Mouse (Mus musculus) kidney, postnatal 0 days (tissue): Measurements from ENCODE around the gene Arl6ip4. TPM values are rescaled to one million over a fixed set of nuclear protein-coding genes. Genes with fewer than 3 reads are reported as not detected.

ENCODE experiments used
- ATAC-seq: fragments of 200-750 bp; cut with Nextera tagmentation; replicated peaks from 2 replicates; pipeline ENCODE4 v1.8.0; 2017; ENCODE audit warnings: low read depth, moderate number of reproducible peaks, moderate TSS enrichment, moderate library complexity; ENCODE audit not compliant: low FRiP score
- DNase-seq: peaks from one replicate; pipeline ENCODE4 v3.0.0-alpha.2; 2016; ENCODE audit warnings: low spot score
- H3K27ac ChIP-seq: fragments of 300-500 bp; sonication (generic); 2 replicates; pipeline ENCODE4 v1.5.1; 2014; ENCODE audit warnings: mild to moderate bottlenecking
- H3K27me3 ChIP-seq: fragments of 300-500 bp; sonication (generic); 2 replicates; pipeline ENCODE4 v1.6.1; 2014; ENCODE audit warnings: low read length, mixed read lengths; ENCODE audit not compliant: insufficient read depth
- H3K36me3 ChIP-seq: fragments of 300-500 bp; sonication (generic); 2 replicates; pipeline ENCODE4 v1.6.1; 2014; ENCODE audit warnings: low read length, mixed read lengths; ENCODE audit not compliant: insufficient read depth
- H3K4me1 ChIP-seq: fragments of 300-500 bp; sonication (generic); replicated peaks from 2 replicates; pipeline ENCODE4 v1.6.1; 2014; ENCODE audit warnings: antibody characterized with exemption, low read length, mixed read lengths; ENCODE audit not compliant: insufficient read depth
- H3K4me2 ChIP-seq: fragments of 300-500 bp; sonication (generic); 2 replicates; pipeline ENCODE4 v1.6.1; 2014; ENCODE audit warnings: mild to moderate bottlenecking, low read length, moderate library complexity, mixed read lengths
- H3K4me3 ChIP-seq: fragments of 300-500 bp; sonication (generic); replicated peaks from 2 replicates; pipeline ENCODE4 v1.5.1; 2014; ENCODE audit warnings: low read depth, low read length
- H3K9ac ChIP-seq: fragments of 300-500 bp; sonication (generic); 2 replicates; pipeline ENCODE4 v1.6.1; 2014; ENCODE audit warnings: low read depth, low read length
- H3K9me3 ChIP-seq: fragments of 300-500 bp; sonication (generic); replicated peaks from 2 replicates; pipeline ENCODE4 v1.6.1; 2016; ENCODE audit warnings: low read length, inconsistent platforms, mixed read lengths
- CTCF ChIP-seq: IDR thresholded peaks from 2 replicates; pipeline ENCODE4 v1.5.1; 2016; ENCODE audit warnings: antibody characterized with exemption, low read depth, mild to moderate bottlenecking, moderate library complexity
- WGBS: fragments of 180-500 bp; shearing (Covaris S2); extraction: QIAGEN DNeasy Blood & Tissue Kit; methylation state at CpG from one replicate; pipeline ENCODE4 v1.1.7; 2014; 5-methylcytosine and 5-hydroxymethylcytosine counted together
- polyA plus RNA-seq: library from polyadenylated mRNA; unstranded; fragments of >200 nt; fragmentation: Nextera tagmentation; extraction: Ambion mirVana; gene quantifications from 2 replicates; pipeline ENCODE4 v1.2.1, GENCODE M21; 2015

Arl6ip4 gene
- polyA plus RNA-seq, 1 experiment from 2014 or later = 103 TPM

DNA sequence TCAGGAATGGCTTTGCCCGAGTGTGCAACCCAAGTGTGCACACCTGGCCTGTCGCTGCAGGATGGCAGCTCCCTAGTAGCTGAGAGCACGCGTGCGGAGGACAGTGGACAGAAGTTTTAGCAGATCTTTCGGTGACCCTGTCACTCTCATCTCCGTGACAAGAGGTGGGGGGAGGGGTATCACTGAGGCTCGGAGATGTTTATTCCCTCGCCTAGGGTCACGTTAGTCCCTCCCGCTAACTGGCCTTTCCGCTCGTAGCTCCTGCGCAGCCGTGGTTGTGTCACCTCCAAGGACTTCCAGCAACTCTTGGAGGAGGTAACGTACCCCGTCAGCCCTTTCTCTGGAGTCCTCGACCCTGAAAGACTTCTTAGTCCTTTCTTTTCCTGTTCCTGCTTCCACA, 3.4 kb upstream of the Arl6ip4 start:
- Histone ChIP-seq H3K4me1 (peaks cover 14% of the 10 kb centered on the region; the same call in 1 of the 2 replicates), H3K4me2 (peak overlapping the region; percentile 91), H3K27me3 (no peaks in the 10 kb centered on the region), H3K27ac (peak overlapping the region; percentile 86), H3K9me3 (no peaks in the 10 kb centered on the region), H3K36me3 (no peaks in the 10 kb centered on the region), H3K4me3 (peak overlapping the region; percentile 71), H3K9ac (peak overlapping the region; percentile 76)
- TF ChIP-seq CTCF = no peak
- DNase-seq (peak; percentile 30), ATAC-seq (peak; percentile 11; the same call in 1 of the 2 replicates)
- 2% methylated on average over 18 of the region's 18 CpGs for WGBS

DNA sequence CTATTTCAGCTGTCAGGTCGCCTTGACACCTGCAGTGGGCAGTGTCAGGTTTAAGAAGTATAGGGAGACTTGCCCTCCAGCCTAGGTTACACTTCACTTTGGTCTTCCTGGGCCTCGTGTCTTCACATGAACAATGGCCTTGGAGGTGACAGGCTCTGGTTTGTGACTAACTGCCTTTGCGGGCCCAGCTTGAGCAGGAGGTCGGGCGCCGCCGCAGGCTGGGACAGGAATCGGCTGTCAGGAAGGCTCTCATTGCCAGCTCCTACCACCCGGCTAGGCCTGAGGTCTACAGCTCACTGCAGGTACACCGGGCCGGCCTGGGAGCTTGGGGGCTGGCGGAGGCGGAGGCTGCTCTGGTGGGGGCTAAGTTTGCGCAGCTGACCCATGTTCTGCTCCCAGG, 2.9 kb upstream of the Arl6ip4 start:
- Histone ChIP-seq H3K9me3 (no peaks in the 10 kb centered on the region), H3K4me3 (peak overlapping the region; percentile 71), H3K36me3 (0 out of 2 replicates have a peak, but pooled peaks cover 3% of the 10 kb centered on the region), H3K27me3 (no peaks in the 10 kb centered on the region), H3K27ac (peak overlapping the region; percentile 86), H3K9ac (peak overlapping the region; percentile 76), H3K4me2 (peak overlapping the region; percentile 91), H3K4me1 (peaks cover 14% of the 10 kb centered on the region; the same call in 1 of the 2 replicates)
- peak; percentile 54 for TF ChIP-seq CTCF
- DNase-seq = peak; percentile 73
- no peak for ATAC-seq
- 15% methylated on average over 14 of the region's 14 CpGs for WGBS

DNA sequence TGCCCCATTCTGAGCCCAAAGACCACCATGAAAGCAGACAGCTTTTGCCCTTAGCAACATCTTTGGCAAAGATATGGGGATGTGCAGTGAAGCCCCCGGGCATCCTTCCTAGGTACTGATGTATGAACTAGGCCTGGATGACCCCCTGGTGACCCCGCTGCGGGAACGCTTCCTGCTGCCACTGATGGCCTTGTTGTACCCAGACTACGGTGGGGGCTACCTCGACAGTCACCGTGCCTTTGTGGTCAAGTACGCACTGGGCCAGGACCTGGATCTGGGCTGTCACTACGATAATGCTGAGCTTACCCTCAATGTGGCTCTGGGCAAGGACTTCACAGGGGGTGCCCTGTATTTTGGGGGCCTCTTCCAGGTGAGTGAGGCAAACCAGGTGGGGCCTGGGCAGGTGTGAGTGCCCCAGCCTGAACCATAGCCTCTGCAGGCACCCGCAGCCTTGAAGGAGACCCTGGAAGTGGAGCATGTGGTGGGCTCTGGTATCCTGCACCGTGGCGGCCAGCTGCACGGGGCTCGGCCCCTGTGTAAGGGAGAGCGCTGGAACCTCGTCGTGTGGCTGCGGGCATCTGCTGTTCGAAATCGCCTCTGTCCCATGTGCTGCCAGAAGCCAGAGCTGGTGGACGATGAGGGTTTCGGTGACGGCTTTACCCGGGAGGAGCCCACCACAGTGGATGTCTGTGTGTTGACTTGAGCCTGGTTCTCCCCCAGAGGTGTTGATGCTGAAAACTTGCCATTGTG, 1.4 kb upstream of the Arl6ip4 start:
- no peaks in the 10 kb centered on the region for H3K9me3 ChIP-seq
- no peak overlapping the region for H3K4me2 ChIP-seq
- peaks cover 14% of the 10 kb centered on the region; the same call in 1 of the 2 replicates for H3K4me1 ChIP-seq
- 94% methylated on average over 24 of the region's 24 CpGs for WGBS
- no peak for ATAC-seq
- H3K4me3 ChIP-seq = no peak overlapping the region
- H3K27ac ChIP-seq = no peak overlapping the region
- TF ChIP-seq CTCF = no peak
- H3K9ac ChIP-seq = no peak overlapping the region
- 0 out of 2 replicates have a peak, but pooled peaks cover 9% of the 10 kb centered on the region for H3K36me3 ChIP-seq
- no peaks in the 10 kb centered on the region for H3K27me3 ChIP-seq
- DNase-seq = no peak

DNA sequence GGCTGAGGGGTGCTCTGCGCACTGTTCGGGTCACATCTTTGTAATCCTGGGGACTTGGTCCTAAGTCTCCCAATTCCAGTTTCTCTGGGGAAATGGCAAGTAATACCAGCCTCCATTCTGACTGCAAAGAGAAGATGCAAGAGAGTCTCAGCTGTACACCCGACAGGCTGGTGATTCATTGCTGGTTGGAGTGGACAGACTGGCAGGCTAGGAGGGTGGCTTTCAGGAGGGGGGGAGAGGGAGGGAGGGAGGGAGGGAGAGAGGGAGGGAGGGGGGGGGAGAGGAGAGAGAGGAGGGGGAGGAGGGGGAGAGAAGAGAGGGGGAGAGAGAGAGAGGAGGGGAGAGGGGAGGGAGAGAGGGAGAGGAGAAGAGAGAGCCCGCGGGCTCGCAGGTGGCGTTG, 358 bp upstream of the Arl6ip4 start:
- 0 out of 2 replicates have a peak, but pooled peaks cover 9% of the 10 kb centered on the region for H3K36me3 ChIP-seq
- peak overlapping the region; percentile 79 for H3K27ac ChIP-seq
- DNase-seq (no peak), ATAC-seq (no peak)
- H3K27me3 ChIP-seq = no peaks in the 10 kb centered on the region
- no peak for TF ChIP-seq CTCF
- no peaks in the 10 kb centered on the region for H3K9me3 ChIP-seq
- H3K9ac ChIP-seq = peak overlapping the region; percentile 96
- peak overlapping the region; percentile 97 for H3K4me3 ChIP-seq
- peak overlapping the region; percentile 96 for H3K4me2 ChIP-seq
- peaks cover 14% of the 10 kb centered on the region; the same call in 1 of the 2 replicates for H3K4me1 ChIP-seq
- 22% methylated on average over 7 of the region's 7 CpGs for WGBS

DNA sequence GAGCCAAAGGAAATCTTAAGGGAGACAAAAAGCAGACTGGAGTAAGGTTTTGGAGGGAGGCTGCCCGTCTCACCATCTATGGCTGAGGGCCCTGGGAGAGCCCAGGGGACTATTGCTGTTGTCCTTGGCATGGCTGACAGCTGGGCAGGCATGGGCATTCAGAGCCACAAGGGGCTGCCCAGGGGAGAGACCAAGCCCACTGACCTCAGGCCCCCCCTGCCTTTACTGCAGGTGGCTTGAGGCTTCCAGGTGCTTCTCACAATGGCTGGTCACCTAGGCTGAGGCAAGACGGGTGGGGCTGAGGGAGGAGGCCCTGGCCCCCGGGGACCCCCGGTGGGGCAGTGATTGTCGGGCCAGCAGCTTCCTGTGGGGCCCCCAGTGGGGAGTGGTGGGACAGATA, 3.3 kb downstream of the Arl6ip4 start:
- H3K27me3 ChIP-seq = no peaks in the 10 kb centered on the region
- ATAC-seq (no peak), DNase-seq (no peak)
- 67% methylated on average over 5 of the region's 5 CpGs for WGBS
- H3K4me2 ChIP-seq = no peak overlapping the region
- no peak for TF ChIP-seq CTCF
- 0 out of 2 replicates have a peak, but pooled peaks cover 6% of the 10 kb centered on the region for H3K4me1 ChIP-seq
- H3K4me3 ChIP-seq = no peak overlapping the region
- H3K36me3 ChIP-seq = 0 out of 2 replicates have a peak, but pooled peaks cover 17% of the 10 kb centered on the region
- H3K9me3 ChIP-seq = no peaks in the 10 kb centered on the region
- H3K27ac ChIP-seq = no peak overlapping the region
- no peak overlapping the region for H3K9ac ChIP-seq

DNA sequence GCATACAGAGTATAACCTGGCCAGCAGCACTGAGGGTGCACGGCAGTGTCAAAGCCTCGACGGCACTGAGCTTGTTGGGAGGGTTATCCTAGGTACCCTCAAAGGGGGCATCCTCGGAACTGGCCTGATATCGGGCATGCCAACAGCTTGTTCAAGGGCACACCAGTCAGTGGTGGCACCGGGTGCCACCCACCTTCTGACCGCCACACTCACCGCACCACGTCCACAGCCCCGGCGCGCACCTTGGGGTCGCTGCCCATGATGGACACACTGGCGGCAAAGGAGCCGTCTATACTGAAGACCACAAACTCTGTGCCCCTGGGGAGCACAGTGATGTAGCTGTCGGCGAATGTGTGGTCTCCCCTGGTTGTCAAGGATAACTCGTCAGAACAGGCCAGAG, 6.5 kb downstream of the Arl6ip4 start:
- Histone ChIP-seq H3K9me3 (no peaks in the 10 kb centered on the region), H3K4me3 (no peak overlapping the region), H3K4me1 (no peaks in the 10 kb centered on the region), H3K27ac (no peak overlapping the region), H3K27me3 (no peaks in the 10 kb centered on the region), H3K36me3 (0 out of 2 replicates have a peak, but pooled peaks cover 21% of the 10 kb centered on the region), H3K9ac (no peak overlapping the region), H3K4me2 (no peak overlapping the region)
- no peak for DNase-seq
- 92% methylated on average over 18 of the region's 18 CpGs for WGBS
- no peak for TF ChIP-seq CTCF
- ATAC-seq = no peak
